Mouse (Mus musculus): Measurements from ENCODE around the gene Cib2.

Gene Cib2

GRCm38 (mm10) chr9:54529950-54530349 is 30.1 kb downstream of the Cib2 start:
- no peak for TF ChIP-seq GATA4 (IDR thresholded peaks at IDR 0.05; ENCODE audit: insufficient replicate concordance, low read length)

- no peak for TF ChIP-seq GATA4 (IDR thresholded peaks at IDR 0.05; ENCODE audit: insufficient replicate concordance, low read length)
Measured at GRCm38 (mm10) chr9:54527694-54528093, 32.3 kb downstream of the Cib2 start.

GRCm38 (mm10) chr9:54520286-54520685 is 39.7 kb downstream of the Cib2 start:
- no peak for TF ChIP-seq GATA4 (IDR thresholded peaks at IDR 0.05; ENCODE audit: insufficient replicate concordance, low read length)

GRCm38 (mm10) chr9:54518921-54519320 is 41.1 kb downstream of the Cib2 start:
- TF ChIP-seq GATA4 (IDR thresholded peaks at IDR 0.05; ENCODE audit: insufficient replicate concordance, low read length): no peak

- no peak for TF ChIP-seq GATA4 (IDR thresholded peaks at IDR 0.05; ENCODE audit: insufficient replicate concordance, low read length)
Measured at GRCm38 (mm10) chr9:54515991-54516390, 44.0 kb downstream of the Cib2 start.

GRCm38 (mm10) chr9:54502873-54503272 is 57.1 kb downstream of the Cib2 start:
- no peak for TF ChIP-seq GATA4 (IDR thresholded peaks at IDR 0.05; ENCODE audit: insufficient replicate concordance, low read length)

GRCm38 (mm10) chr9:54502111-54502495 is 57.9 kb downstream of the Cib2 start:
- TF ChIP-seq GATA4 (IDR thresholded peaks at IDR 0.05; ENCODE audit: insufficient replicate concordance, low read length): no peak

GRCm38 (mm10) chr9:54501453-54502110 is 58.4 kb downstream of the Cib2 start, which contains the start of gene Dmxl2:
Gene Dmxl2 (minus strand): TSS chr9:54501626.
- TF ChIP-seq GATA4 (IDR thresholded peaks at IDR 0.05; ENCODE audit: insufficient replicate concordance, low read length): no peak

- TF ChIP-seq GATA4 (IDR thresholded peaks at IDR 0.05; ENCODE audit: insufficient replicate concordance, low read length): no peak
Measured at GRCm38 (mm10) chr9:54500832-54501452, 59.1 kb downstream of the Cib2 start.

GRCm38 (mm10) chr9:54499791-54500190 is 60.2 kb downstream of the Cib2 start:
- TF ChIP-seq GATA4 (IDR thresholded peaks at IDR 0.05; ENCODE audit: insufficient replicate concordance, low read length): no peak

- TF ChIP-seq GATA4 (IDR thresholded peaks at IDR 0.05; ENCODE audit: insufficient replicate concordance, low read length): no peak
Measured at GRCm38 (mm10) chr9:54499291-54499690, 60.7 kb downstream of the Cib2 start.

Data from liver, adult (tissue).